Mouse (Mus musculus) embryonic fibroblast, embryonic 13.5 days (primary cell): ENCODE data around the gene Plg. TPM values are rescaled to one million over a fixed set of nuclear protein-coding genes. Genes with fewer than 3 reads are reported as not detected.

Source experiments
- H3K27ac ChIP-seq: 2 replicates; pipeline ENCODE4 v1.5.1; 2012; ENCODE audit warnings: low read length, control low read depth, inconsistent platforms; ENCODE audit not compliant: insufficient read depth
- H3K4me1 ChIP-seq: 2 replicates; pipeline ENCODE4 v1.6.1; 2011; ENCODE audit warnings: low read length; ENCODE audit not compliant: control insufficient read depth, insufficient read depth
- H3K4me3 ChIP-seq: 2 replicates; pipeline ENCODE4 v1.5.1; 2011; ENCODE audit warnings: mild to moderate bottlenecking, control low read depth, low read length; ENCODE audit not compliant: insufficient read depth
- CTCF ChIP-seq: IDR thresholded peaks from 2 replicates; pipeline ENCODE4 v1.5.1; 2011; ENCODE audit warnings: mild to moderate bottlenecking, control low read depth, low read length, moderate library complexity, borderline replicate concordance; ENCODE audit not compliant: insufficient read depth
- POLR2A ChIP-seq: IDR thresholded peaks from 2 replicates; pipeline ENCODE4 v1.6.1; 2011; ENCODE audit warnings: low read depth, mild to moderate bottlenecking, control low read depth, low read length, moderate library complexity
- polyA plus RNA-seq: library from polyadenylated mRNA; stranded (reverse); fragments of >200 nt; gene quantifications from 2 replicates; pipeline ENCODE4 v1.2.4, GENCODE M21; 2011; ENCODE audit warnings: low read depth; ENCODE audit not compliant: missing spikeins, insufficient read length

Plg gene
- polyA plus RNA-seq, 1 experiment, result not detected

DNA sequence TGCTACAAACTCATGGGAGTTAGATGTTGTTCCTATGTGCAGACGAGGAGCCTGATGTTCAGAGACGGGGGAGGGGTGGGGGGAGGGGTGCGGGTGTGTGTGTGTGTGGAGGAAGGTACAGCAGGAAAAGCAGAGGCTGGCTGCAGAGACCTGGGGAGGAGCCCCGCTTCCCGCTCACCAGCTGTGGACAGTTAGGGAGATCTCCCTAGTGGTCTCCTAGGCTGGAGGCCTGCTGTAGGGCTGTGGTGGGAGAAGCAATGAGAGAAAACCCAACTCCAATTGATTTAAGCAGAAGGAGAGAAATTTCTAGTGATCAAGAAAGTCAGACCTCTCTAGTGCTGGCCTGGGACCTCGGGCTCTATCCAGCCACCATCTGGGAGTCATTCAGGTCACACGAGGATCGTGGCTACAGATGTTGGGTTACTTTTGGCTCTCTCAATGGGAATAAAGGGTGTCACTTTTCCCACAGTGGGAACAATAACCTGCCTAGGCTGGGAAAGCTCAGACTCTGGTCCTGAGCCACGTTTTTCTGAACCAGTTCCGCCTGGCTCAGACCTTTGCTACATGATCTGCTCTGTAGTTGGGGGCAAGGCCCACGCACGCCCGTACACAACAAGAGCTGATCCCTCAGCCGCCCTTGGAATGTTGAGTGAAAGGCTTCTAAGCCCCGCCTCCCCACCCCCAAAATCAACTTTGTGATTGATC is 36.8 kb downstream of the Plg start:
- Histone ChIP-seq H3K27ac (no peak overlapping the region), H3K4me1 (no peaks in the 10 kb centered on the region), H3K4me3 (no peak overlapping the region)
- TF ChIP-seq POLR2A, result no peak
- no peak for TF ChIP-seq CTCF

DNA sequence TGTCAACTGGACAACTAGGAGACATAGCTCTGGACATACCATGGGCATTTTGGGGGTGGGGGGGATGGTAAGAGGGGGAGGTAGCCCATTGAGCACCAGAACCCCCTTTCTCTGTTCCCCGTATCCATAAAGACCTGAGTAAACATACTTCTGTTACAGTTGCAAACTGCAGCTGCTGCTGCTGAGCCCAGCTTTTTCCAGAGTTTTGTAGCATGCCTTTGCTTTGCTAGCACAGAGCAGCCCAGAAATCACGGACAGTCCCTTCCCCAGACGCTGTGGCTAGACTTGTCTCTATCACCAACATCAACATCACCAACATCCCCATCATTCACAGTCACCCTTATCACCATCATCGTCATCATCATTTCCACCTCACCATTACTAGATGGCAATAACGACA is 37.3 kb downstream of the Plg start:
- no peaks in the 10 kb centered on the region for H3K4me1 ChIP-seq

DNA sequence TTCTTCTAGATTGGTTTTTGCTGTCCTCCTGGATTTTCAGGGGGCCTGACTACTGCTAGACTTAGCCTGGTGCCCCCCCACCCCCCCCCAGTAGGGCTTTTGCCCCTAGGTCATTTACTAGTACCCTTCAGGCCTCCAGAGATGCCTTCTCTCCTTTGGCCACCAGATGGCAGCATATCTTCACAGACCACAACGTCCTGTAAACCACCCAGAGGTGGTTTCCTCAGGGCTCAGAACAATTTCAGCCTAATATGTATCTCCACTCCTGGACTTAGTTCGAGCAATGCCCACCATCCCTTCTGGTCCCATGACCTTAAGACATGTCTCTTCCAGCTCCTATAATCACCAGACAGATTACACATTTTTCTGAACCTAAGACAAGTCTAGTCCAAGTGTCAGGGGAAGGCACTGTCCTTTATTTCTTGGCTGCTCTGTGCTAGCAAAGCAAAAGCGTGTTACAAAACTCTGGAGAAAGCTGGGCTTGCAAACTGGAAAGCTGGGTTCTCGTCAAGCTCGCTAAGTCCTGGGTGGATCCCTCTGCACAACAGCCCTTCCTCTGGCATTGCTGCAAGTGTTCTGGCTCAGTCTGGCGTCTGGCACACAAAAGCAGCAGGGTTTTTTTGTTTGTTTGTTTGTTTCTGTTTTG is 38.0 kb downstream of the Plg start:
- no peak overlapping the region for H3K27ac ChIP-seq

More for the DNA sequence above, 37.3 kb downstream of the Plg start:
- TF ChIP-seq CTCF, result no peak
- no peak for TF ChIP-seq POLR2A
- Histone ChIP-seq H3K4me3 (no peak overlapping the region), H3K27ac (no peak overlapping the region)

DNA sequence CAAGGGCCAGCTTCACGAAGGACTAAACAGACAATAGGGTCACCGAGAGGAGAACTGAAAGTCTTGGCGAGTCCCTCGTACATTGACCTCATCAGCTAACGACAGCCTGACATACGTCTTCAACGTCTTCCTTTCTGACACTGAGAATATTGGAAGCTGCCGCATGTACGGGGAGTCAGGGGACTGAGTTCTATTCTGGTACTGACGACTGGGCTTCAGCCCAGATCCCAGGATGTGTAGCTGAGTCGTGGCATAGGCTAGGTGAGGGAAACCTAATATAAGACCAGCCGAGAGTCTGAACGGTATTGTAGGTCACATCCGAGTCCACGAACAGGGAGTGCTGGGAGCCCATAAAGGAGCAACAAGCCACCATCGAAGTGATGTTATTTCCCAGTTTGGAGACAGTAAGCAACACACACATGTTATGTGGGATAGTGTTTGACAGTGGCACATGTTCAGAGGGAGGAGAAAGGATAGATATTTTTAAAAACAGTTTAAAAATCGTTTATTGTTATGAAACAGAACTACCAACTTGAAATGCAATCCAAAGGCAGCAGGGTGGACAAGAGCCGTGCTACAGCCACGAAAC is 41.2 kb downstream of the Plg start:
- no peak overlapping the region for H3K4me3 ChIP-seq
- H3K4me1 ChIP-seq, result no peaks in the 10 kb centered on the region
- no peak overlapping the region for H3K27ac ChIP-seq
- no peak for TF ChIP-seq POLR2A
- no peak for TF ChIP-seq CTCF

More for the DNA sequence above, 38.0 kb downstream of the Plg start:
- no peak for TF ChIP-seq POLR2A
- peak; percentile 61; the same call in 1 of the 2 replicates for TF ChIP-seq CTCF
- Histone ChIP-seq H3K4me3 (no peak overlapping the region), H3K4me1 (no peaks in the 10 kb centered on the region)

DNA sequence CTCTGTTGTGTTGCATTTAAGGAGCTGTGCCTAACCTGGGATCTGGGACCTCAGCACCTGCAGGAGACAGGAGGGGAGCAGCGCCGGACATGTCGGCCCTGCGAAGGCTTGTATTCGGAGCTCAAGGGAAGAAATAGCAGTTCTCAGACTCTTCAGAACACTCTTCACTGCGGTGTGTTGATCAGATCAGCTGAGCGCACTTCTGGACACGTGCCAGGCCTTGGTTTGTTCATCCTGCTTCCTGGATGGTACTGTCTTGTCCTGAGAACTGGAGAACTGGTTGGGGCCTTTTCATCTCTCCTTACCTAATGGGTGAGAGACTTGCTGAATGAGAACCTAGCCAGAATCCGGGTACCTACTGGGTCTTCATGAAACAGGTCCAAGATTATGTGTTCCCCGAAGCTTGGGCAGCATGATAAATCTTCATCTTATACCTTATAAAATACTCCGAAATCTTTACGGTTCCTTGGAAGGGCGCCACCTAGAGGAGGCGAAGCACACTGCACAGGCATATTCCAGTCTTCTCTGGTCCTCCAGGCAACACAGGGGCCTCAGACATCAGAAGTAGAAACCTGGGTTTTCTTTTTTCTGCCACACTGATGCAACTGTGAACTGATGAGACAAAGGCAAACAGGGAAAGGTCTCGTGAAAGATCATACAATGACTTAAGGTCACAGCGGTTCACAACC is 42.6 kb downstream of the Plg start:
- Histone ChIP-seq H3K4me1 (no peaks in the 10 kb centered on the region), H3K27ac (no peak overlapping the region), H3K4me3 (no peak overlapping the region)
- TF ChIP-seq POLR2A (no peak), CTCF (peak; percentile 25; the same call in 1 of the 2 replicates)

DNA sequence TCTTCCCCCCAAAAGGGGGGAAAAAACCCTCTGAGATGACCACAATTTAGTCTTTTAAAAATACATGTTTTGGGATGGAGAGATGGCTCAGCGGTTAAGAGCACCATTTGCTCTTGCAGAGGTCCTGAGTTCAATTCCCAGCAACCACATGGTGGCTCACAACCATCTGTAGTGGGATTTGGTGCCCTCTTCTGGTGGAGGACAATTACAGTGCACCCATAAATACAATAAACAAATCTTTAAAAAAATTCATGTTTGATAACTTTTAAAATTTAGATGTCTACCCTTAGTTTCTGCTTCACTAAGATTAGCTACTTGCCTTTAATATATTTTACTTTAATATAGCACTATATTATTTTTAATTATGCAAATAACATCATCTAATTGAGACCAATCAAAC is 43.7 kb downstream of the Plg start:
- no peak overlapping the region for H3K4me3 ChIP-seq
- no peak for TF ChIP-seq POLR2A
- no peak for TF ChIP-seq CTCF
- H3K4me1 ChIP-seq, result no peaks in the 10 kb centered on the region
- H3K27ac ChIP-seq, result no peak overlapping the region

DNA sequence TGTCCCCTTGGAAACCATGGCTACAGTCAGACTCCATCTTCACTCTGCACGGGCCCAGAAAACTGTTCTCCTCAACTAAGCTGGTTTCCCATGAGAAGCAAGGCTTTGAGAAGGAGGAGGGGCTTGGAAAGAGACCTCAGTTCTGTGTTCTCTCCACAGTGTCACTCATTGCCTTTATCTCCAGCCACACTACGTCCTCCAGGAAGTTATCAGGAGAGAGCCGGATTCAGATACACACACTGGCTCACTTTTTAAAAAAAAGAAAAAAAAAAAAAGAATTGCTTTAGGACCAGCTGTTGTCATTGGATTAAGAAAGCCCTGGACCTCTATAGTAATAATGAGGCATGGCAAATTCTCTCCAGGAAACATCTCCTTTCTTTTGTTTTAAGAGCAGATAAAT is 48.7 kb downstream of the Plg start:
- no peak overlapping the region for H3K4me3 ChIP-seq
- no peaks in the 10 kb centered on the region for H3K4me1 ChIP-seq
- no peak overlapping the region for H3K27ac ChIP-seq
- TF ChIP-seq POLR2A, result no peak
- TF ChIP-seq CTCF, result no peak

DNA sequence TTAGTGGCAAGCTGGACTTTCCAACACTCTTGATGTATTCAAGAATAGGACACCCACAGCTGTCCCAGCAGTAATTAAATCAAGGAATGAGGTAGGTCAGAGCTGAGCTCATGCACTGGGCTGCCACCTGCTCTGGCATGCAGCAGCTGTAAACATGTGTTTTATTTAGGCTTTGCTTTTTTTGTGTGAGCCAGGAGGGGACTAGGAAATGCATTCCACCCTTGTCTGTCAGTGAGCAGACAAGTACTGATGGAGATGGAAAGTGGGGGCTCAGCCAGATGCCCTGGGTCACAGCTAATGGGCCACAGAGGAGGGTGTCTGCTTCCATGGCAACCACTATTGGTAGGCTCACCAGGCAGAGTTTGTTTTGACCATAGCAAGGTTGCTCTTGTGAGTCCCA is 50.0 kb downstream of the Plg start:
- Histone ChIP-seq H3K27ac (no peak overlapping the region), H3K4me3 (no peak overlapping the region), H3K4me1 (no peaks in the 10 kb centered on the region)
- TF ChIP-seq POLR2A, result no peak
- no peak for TF ChIP-seq CTCF

DNA sequence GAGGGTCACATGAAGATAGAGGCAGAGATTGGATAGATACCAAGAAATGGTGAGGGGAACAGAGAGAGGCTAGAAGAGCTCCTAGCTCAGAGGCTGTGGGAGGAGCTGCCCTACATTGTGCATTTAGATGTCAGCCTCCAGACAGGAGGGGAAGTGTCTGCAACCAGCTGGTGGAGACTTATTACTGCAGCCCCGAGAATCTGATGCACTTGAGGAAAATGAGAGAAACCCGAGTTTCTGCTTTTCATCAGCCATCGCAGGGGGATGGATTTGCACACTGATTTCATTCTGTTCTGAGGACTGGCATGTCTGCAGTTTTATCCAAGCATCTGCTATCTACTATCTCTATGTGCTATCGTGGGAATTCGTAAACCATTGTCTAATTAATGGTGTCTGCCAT is 53.3 kb downstream of the Plg start:
- TF ChIP-seq CTCF, result no peak
- no peak for TF ChIP-seq POLR2A
- Histone ChIP-seq H3K27ac (no peak overlapping the region), H3K4me1 (no peaks in the 10 kb centered on the region), H3K4me3 (no peak overlapping the region)
